Mouse (Mus musculus): ENCODE results near the gene Zmynd8. TPM values are rescaled to one million over a fixed set of nuclear protein-coding genes. Genes with fewer than 3 reads are reported as not detected.

The Zmynd8 gene
- polyA plus RNA-seq, 1 experiment from 2014 or later, result 42.4 TPM

Small RNA genes lying within 50 kb of the gene (microRNA-seq; reads per million reads assigned to microRNA genes)
- gene Gm22692, result not detected

Other genes with a start within 250 kb of the Zmynd8 start
- 10.5 and 11.2 TPM in 2 replicates for gene Ncoa3, start 93.6 kb upstream of the Zmynd8 start, polyA plus RNA-seq (2015; fragmentation: Nextera tagmentation; extraction: Ambion mirVana)